Mouse (Mus musculus) mouse trophoblast stem cell (cell line): ENCODE measurements around the gene Prss27.
"Not testable (repeated sequence)": the region's sequence is repeated elsewhere in the genome, so short reads cannot be mapped to it uniquely, and the experiment has no call there.

Experiments
- in situ Hi-C, 2 experiments: fragments of 300-500 bp; cut with MseI, MboI; formaldehyde crosslinking; loops; 2 replicates in 1 of 2; 3 replicates in 1 of 2; pipeline ENCODE4 v1.15.1; 2025

The Prss27 gene

DNA sequence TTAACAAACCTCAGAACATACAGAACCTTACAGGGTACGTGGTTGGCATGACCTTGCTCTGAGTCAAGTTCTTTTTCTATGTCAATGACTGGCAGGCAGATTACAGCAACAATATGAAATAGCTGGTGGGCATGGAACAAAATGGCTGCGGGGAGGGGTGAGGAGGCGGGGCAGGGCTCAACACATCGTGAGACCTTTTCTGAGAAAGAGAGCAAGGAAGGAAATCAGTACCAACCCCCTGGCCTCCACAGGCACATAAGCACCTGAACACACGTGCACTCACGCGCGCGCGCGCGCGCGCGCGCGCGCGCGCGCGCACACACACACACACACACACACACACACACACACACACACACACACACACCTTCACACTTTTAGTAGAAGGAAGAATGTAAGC, 7.4 kb upstream of the Prss27 start:
- in situ Hi-C loops, result no loop called here

DNA sequence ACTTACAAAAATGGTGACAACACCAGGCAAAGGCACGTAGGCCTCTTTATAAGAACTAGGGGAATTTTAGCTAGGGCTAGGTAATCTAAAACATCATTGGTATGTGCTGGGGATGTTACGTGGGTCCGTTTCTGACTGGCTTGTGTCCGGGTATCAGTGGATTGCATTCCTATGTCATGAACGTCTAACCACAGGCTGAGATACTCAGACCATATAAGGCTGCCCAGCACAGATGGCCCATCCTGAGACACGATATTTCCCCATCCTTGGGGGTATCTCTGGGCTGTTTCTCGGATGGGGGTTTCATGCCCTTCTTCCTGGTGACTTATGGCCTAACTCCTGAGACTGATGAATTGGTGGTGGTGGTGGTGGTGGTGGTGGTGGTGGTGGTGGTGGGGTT, 2.9 kb upstream of the Prss27 start:
- in situ Hi-C loops, result no loop called here

DNA sequence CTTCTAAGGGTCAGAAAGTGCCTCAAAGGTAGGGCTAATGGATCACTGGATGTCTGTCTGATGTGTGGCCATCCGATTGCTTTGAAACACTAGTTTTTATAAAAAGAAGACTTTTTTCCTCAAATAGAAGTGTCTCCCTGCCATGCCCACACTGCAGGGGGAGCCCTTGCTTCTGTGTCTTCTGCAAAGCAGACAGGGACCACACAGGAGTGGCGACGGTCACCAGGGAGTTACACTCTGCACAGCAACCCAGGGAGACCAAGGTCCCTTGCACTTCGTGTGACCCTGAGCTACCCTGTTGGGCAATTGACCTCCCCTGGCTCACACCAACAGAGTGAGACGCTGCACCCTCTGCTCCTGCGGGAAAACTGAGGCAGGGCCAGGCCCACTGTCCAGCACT, 990 bp upstream of the Prss27 start:
- in situ Hi-C loops, result no loop called here

DNA sequence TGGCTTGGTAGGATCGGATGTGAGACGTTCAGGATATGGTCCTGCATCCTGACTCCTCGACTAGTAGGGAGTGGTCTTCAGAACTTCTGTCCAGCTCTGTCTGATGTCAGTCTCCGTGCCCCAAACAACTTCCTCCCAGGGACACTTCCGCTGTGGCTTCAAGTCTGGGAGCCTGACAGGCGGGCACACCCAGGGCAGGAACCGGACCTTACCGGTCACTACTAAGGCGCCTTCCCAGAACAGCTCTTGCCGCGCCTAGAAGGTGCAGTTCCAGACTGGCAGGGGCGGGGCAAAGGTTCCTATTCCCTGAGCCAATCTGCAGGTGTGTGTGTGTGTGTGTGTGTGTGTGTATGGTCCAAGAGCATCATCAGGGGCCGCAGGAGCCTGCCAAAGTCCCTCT, 584 bp upstream of the Prss27 start:
- in situ Hi-C loops, result no loop called here

DNA sequence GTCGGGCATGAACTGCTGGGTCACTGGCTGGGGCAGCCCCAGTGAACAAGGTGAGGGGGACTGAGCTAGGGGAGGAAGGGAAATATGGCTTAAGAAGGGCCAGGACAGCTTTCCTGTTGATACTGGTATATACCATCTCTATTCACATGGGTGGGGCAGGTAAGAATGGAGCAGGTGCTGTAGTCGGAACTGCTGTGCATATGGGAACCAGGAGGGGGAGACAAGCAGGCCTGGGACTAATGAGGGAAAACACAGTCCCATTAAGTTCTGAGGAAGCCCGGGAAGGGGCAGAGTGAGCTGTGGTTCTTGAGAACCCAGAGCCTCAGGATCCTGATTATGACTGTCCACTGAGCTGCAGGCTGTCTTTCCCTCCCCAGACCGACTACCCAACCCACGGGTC, 6.5 kb downstream of the Prss27 start:
- in situ Hi-C loops, result no loop called here

DNA sequence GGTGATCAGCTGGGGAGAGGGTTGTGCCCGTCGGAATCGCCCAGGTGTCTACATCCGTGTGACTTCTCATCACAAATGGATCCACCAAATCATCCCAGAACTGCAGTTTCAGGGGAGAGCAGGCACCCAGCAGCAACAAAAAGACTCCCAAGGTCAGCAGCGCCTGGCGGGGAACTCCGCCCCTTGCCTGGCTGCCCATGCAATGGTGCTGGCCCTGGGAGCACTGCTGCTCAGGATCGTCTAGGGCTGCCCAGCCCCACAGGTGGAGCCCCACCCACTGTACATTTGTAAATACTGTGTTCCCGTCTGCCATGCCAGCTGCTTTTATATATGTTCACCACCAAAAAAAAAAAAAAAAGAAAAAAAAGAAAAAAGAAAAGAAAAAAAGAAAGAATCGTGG, 7.7 kb downstream of the Prss27 start:
- in situ Hi-C loops, result no loop called here

DNA sequence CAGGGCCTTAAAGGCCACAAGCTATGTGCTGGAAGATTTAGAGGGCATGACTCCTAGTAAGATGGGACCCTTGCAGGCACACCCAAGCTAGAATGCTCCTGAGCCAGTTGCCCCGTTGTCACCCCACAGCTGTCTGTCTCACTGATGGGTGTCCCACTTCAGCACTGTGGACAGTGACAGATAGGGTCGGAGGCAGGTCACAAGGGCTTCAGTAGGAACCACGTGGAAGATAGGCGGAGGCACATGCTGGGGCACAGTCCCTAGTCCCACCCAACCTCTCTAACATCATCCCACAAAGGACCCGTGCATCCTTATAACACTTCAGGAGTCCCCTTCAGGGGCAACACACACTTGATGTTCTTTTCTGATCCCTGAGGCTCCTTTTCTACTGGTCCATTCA, 8.1 kb downstream of the Prss27 start:
- in situ Hi-C loops, result no loop called here

DNA sequence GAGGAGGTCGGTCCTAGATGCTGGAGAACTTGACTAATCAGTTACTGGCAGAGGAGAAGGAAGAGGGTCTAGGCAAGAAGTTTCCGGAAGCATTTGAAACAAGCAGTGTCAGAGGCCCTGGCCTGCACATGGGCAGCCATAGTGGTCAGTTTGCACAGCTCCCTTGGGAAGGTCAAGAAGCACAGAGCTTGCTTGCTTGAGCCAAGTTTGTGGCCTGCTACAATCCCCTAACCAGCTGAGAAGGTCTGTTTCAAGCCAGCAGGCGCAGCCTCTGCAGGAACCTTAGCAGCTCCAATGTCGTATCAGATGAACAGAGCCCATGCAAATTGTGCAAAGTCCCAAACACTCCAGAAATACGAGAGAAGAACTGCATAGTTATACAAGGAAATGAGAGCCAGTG, 10.1 kb downstream of the Prss27 start:
- in situ Hi-C loops, result no loop called here

DNA sequence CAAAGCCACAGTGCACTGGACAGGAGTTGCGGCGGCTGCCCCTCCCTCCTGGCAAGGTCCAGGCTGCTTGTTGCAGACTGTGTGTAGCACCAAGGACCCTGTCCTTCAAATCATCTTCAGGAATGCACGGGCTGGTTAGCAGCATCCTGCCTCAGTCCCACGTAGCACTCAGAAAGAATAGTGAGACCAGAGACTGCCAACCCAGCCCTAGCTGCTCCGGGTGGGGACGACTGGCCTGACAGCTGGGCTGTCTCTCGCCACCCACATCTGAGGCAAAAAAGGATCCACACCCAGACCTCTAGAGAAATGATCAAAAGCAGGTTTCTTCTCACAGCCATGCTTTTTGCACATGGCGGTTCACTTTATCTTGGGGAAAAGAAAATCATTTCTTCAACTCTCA, 11.1 kb downstream of the Prss27 start:
- in situ Hi-C loops, result no loop called here

GRCm38 (mm10) chr17:24056636-24057625, 19.0 kb downstream of the Prss27 start:
- in situ Hi-C loops, result no loop called here

GRCm38 (mm10) chr17:24057730-24058245, 19.8 kb downstream of the Prss27 start:
- in situ Hi-C loops, result no loop called here

DNA sequence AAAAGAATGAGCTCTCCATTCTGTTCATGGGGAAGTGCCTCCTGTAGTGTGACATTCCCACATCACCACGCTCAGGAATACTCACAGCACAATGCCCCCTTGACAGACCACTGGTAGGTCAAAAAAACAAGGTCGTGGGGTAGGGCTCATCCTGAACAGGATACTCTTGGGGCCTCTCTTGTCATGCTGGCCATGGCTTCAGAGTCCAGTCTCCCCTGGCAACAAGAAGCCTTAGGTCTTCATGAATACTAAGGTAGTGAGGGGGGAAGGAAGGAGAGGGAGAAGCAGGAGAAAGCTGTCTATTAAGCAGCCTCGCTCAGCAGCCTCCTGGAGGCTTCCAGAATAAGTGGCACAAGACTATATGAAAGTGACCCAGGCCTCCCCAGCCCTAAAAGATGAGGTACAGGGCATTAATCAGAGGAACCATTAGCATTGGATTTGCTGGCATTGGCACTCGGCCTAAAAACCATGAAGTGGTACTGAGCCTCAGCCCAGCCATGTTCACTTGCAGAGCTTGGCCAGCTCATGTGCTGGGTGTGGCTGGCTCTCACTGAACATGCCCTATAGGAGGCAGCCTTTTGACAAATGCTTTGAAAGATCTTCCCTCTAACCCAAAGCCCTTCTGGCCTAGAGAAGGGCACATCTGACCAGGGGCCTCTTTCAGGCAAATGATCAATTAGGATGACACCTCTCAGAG, 24.7 kb downstream of the Prss27 start:
- in situ Hi-C loops, result no loop called here

DNA sequence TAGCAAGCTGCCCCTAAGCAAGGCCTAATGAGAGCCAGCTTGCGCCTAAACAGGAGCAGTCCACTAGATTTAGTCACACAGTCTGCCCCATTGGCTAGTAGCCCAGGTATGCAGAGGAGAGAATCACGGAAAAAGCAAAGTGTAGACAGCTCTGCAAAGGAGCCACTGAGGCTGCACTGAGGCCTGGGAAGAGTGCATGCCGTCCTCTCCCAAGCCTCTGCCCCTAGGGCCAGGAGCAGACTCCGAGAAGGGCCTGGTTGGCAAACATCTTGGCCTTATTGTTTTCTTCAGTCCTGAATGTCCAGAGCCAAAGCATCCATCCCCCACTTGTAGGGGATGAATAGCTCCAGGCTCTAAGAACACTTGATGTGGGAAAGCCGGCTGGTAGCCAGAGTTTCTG, 30.3 kb downstream of the Prss27 start:
- in situ Hi-C loops, result no loop called here

DNA sequence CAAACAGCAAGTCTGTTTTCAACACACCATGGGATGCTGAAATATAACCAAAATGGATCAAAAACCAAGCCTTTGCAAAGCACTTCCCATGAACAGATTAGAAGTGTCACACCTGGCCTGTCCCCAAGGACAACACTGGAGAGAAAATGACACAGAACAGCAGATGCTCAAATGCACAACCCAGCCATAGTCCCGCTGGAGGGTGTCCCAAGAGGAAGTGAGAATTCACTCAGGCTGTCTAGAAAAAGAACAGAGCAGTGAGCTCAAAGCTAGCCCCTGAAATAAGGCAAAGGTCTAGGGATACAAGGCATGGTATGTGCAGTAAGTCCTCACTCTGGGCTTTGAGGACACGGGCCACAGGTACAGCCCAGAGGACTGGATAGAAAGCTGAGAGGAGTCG, 31.6 kb downstream of the Prss27 start:
- in situ Hi-C loops, result no loop called here

DNA sequence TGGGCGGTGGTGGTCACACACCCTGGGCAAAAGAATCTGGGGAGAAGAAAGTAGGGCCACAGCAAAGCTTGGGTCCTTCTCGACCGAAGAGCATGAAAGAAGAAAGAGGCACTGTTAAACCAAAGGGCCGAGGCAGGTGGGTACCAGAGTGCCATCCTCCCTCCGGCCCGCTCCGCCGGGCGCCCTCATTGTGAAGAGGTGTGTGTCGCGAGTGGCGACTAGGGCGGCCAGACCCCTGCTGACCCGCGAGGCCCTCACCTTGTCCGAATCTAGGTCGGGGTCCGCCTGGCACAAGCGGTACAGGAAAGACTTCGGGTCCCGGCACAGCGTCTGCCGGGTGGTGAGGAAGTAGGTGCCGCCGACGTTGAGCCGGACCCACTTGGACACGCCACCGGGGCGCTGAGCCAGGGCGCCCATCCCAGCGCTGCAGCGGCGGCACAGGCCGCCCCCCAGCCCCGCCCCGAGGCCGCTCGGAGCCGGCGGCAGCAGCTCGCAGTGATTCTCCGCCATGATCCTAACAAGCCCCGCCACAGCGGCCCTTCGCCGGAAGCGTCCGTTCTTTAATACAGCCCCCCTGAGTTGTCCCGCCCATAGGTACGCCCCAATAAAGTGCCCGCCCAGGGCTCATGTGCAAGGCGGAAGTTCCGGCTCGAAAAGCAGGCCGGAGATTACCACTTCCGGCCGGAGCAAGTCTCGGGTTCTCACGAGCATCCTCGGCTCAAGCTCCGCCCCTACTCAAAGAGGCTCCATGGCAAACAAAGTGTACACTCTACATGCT, 35.2 kb downstream of the Prss27 start, which contains the start of gene Kctd5:
Gene Kctd5, minus strand, starts transcription at position 567 of the 778 bp plus-strand sequence.
- in situ Hi-C loops, result no loop called here

DNA sequence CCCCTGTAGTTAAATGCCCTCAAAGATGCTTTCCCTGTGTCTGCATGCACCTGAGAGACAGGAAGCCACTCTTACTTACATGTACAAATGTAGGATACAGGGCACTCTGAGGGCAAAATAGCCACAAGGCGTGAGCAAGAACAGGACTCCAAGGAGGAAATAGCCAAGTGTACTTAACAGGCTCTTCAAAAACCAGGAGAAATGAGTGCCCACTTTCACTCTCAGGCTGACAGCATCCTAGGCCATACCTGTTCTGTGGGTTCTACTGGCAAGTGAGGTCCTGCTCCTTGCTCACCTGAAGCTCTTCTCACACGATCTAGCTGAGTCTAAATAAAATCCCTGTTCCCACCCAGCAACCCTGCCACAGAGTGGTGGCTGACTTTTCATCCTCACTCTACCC, 39.2 kb downstream of the Prss27 start:
- in situ Hi-C loops, result no loop called here

DNA sequence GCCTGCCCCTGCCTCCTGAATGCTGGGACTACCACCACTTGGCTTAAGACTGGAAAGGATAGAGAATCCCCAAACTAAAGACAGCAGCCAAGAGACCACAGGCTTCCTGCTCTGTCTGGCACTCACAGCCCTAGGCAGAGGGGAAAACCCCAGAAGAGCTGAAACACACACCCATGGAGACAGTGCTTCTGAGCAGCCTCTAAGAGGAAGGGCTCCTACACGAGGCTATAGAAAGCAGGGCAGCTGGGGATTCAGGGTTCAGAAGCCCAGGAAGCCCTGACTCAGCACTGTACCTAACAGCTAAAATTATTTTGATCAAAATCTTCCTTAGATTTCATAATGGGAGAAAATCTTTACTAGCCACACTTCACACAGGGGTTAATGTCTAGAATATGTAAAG, 46.6 kb downstream of the Prss27 start:
- in situ Hi-C loops, result no loop called here

GRCm38 (mm10) chr17:24086399-24086798, 48.5 kb downstream of the Prss27 start:
- in situ Hi-C loops, result not testable (repeated sequence)

- in situ Hi-C loops, result no loop called here
Observed at GRCm38 (mm10) chr17:24090575-24090974, 52.6 kb downstream of the Prss27 start.
